Mouse (Mus musculus) liver, adult 2 months (tissue): ENCODE measurements around the gene Osgep. TPM values are rescaled to one million over a fixed set of nuclear protein-coding genes. Genes with fewer than 3 reads are reported as not detected.
"Not testable (repeated sequence)": the region's sequence is repeated elsewhere in the genome, so short reads cannot be mapped to it uniquely, and the experiment has no call there.

Experiments
- DNase-seq: peaks from one replicate; pipeline ENCODE4 v3.0.0-alpha.2; 2011; ENCODE audit warnings: low read depth, low spot score; ENCODE audit errors: extremely low read depth
- H3K27ac ChIP-seq: fragments of 200-500 bp; replicated peaks from 2 replicates; pipeline ENCODE4 v1.5.1; 2012; ENCODE audit warnings: low read depth, mild to moderate bottlenecking, control low read depth, inconsistent platforms, low read length; ENCODE audit not compliant: insufficient read depth
- H3K27me3 ChIP-seq: fragments of 200-500 bp; 2 replicates; pipeline ENCODE4 v1.6.1; 2012; ENCODE audit warnings: mild to moderate bottlenecking, moderate library complexity, low read length, inconsistent platforms; ENCODE audit not compliant: control insufficient read depth, insufficient read depth
- H3K36me3 ChIP-seq: fragments of 200-500 bp; 2 replicates; pipeline ENCODE4 v1.6.1; 2012; ENCODE audit warnings: low read length, inconsistent platforms; ENCODE audit not compliant: control insufficient read depth, insufficient read depth
- H3K4me1 ChIP-seq: fragments of 200-500 bp; 2 replicates; pipeline ENCODE4 v1.6.1; 2011; ENCODE audit warnings: low read length; ENCODE audit not compliant: control insufficient read depth, insufficient read depth
- H3K4me3 ChIP-seq: fragments of 200-500 bp; 2 replicates; pipeline ENCODE4 v1.5.1; 2011; ENCODE audit warnings: low read depth, mild to moderate bottlenecking, control low read depth, low read length, moderate library complexity; ENCODE audit not compliant: insufficient read depth
- H3K79me2 ChIP-seq: fragments of 200-500 bp; 2 replicates; pipeline ENCODE4 v1.6.1; 2012; ENCODE audit warnings: inconsistent platforms, mild to moderate bottlenecking, low read length, moderate library complexity; ENCODE audit not compliant: control insufficient read depth, insufficient read depth
- H3K9ac ChIP-seq: fragments of 200-500 bp; 2 replicates; pipeline ENCODE4 v1.6.1; 2012; ENCODE audit warnings: low read depth, mild to moderate bottlenecking, control low read depth, inconsistent platforms, low read length
- CTCF ChIP-seq: fragments of 200-500 bp; IDR thresholded peaks from 2 replicates; pipeline ENCODE4 v1.5.1; 2011; ENCODE audit warnings: low read depth, low read length, control low read depth
- POLR2A ChIP-seq: fragments of 200-500 bp; IDR thresholded peaks from 2 replicates; pipeline ENCODE4 v1.6.1; 2011; ENCODE audit warnings: low read length, control low read depth; ENCODE audit not compliant: insufficient read depth; ENCODE audit errors: extremely low read depth
- WGBS: fragments of 180-500 bp; shearing (Covaris S2); methylation state at CpG from one replicate; pipeline ENCODE4 v1.1.7; 2018; 5-methylcytosine and 5-hydroxymethylcytosine counted together
- polyA plus RNA-seq: library from polyadenylated mRNA; depleted of rRNA; stranded (reverse); fragments of >200 nt; gene quantifications from 2 replicates; pipeline ENCODE4 v1.2.3, GENCODE M21; 2012
- total RNA-seq: library from RNA; depleted of rRNA; stranded (reverse); fragments of >200 nt; gene quantifications from 2 replicates; pipeline ENCODE4 v1.2.3, GENCODE M21; 2014

Osgep gene
- total and polyA plus RNA-seq, 2 experiments, result 41.5 to 69.2 TPM

DNA sequence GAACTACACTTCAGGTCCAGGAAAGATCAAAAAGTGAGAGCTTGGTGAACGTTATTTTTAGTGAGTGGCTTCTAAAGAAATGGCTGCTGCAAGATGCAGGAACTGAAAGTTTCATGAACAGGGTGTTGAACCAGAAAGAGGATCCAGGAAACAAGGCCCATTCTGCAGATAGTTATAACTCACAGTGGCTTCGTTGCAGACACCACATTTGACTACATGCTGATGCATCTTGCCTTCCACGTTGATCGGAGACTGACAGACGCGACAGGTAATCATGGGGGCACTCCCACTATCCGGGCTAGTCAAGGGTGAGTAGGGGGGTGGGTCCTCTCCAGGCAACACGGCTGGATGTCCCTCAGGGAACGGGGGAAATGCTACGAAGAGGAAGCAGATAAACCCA is 5.3 kb upstream of the Osgep start:
- H3K9ac ChIP-seq, result peak overlapping the region; percentile 83
- DNase-seq, result peak; percentile 18
- peak overlapping the region; percentile 68 for H3K4me3 ChIP-seq
- no peaks in the 10 kb centered on the region; the same call in 1 of the 2 replicates for H3K79me2 ChIP-seq
- peaks cover 29% of the 10 kb centered on the region for H3K36me3 ChIP-seq
- peak overlapping the region; percentile 80 for H3K27ac ChIP-seq
- WGBS, result 7% methylated on average over 10 of the region's 10 CpGs
- no peaks in the 10 kb centered on the region for H3K27me3 ChIP-seq
- TF ChIP-seq CTCF (no peak), POLR2A (no peak)
- H3K4me1 ChIP-seq, result peaks cover 9% of the 10 kb centered on the region

DNA sequence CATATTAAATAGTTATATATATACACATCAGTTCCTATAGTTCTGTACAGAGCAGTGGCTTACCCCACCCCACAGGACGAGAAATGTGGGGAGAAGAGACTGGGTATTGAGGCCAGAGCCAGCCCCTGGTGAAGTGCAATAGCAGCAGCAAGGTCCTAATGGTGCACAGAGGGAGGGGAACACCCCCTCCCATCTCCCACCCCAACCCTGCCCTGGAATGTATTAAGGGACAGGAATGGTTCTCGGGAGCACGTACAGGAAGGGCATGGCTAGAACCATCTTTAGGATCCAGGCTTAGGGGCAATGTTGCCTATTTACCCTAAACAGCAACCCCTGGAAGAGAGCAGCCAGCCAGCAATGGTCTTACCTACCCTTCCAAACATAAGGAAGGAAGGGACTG is 2.7 kb upstream of the Osgep start:
- Histone ChIP-seq H3K36me3 (peaks cover 29% of the 10 kb centered on the region), H3K9ac (no peak overlapping the region), H3K4me1 (peaks cover 9% of the 10 kb centered on the region), H3K27me3 (no peaks in the 10 kb centered on the region), H3K4me3 (no peak overlapping the region), H3K27ac (no peak overlapping the region), H3K79me2 (no peaks in the 10 kb centered on the region; the same call in 1 of the 2 replicates)
- DNase-seq, result no peak
- 81% methylated on average over 3 of the region's 3 CpGs for WGBS
- no peak for TF ChIP-seq POLR2A
- TF ChIP-seq CTCF, result no peak

DNA sequence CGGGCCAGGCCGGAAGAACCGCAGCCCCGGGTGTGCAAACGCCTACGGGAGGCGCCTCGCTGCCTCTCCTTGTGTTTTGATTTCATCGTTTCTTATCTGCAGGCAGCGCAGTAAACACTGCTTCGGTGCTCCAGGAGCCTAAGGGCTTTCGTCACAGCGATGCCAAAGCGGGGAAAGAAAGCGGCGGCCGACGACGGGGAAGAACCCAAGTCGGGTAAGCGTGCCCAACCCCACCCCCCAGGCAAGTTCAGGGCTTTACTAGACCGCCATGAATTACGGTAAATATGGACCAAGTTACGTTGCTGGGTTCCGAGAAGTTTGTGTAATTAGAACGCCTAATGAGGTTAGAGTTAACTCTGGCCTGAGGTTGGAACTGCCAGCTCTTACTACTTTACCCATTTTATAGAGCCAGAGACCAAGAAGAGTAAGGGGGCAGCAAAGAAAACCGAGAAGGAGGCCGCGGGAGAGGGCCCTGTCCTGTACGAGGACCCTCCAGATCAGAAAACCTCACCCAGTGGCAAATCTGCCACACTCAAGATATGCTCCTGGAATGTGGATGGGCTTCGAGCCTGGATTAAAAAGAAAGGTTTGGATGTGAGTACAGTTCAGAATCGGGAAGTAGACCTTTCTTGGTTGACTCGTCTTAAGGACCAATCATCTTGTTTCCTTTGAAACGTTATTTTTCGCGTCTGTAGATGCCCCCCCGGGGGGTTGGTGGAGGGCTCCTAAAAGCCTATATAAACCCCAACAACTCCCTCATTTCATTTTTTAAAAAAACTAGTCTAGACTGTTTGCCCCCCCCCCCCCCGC is 623 bp upstream of the Osgep start:
- peaks cover 5% of the 10 kb centered on the region for H3K4me1 ChIP-seq
- peak; percentile 31 for DNase-seq
- 2% methylated on average over 38 of the region's 38 CpGs for WGBS

DNA sequence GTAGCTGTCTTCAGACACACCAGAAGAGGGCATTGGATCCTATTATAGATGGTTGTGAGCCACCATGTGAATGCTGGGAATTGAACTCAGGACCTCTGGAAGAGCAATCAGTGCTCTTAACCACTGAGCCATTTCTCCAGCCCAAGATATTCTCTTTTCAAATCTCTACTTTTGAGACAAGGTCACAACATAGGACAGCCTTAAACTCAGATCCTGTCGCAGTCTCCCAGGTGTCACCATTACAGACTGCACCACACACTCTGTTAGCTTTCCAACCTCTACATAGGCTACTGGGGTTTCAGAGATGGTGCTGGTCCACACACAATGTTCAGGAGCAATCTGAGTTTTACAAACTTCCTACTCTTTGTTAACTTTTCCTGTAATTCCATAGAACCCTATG is 1.3 kb downstream of the Osgep start:
- 49% methylated on average over 1 of the region's 1 CpGs for WGBS
- H3K4me1 ChIP-seq, H3K27me3 ChIP-seq, H3K4me3 ChIP-seq, DNase-seq, H3K79me2 ChIP-seq, H3K27ac ChIP-seq, H3K9ac ChIP-seq: not testable (repeated sequence)
- peaks cover 20% of the 10 kb centered on the region for H3K36me3 ChIP-seq

More for the DNA sequence above, 623 bp upstream of the Osgep start:
- Histone ChIP-seq H3K27ac (peak overlapping the region; percentile 32), H3K9ac (peak overlapping the region; percentile 71), H3K79me2 (no peaks in the 10 kb centered on the region; the same call in 1 of the 2 replicates), H3K36me3 (peaks cover 29% of the 10 kb centered on the region), H3K27me3 (no peaks in the 10 kb centered on the region), H3K4me3 (peak overlapping the region; percentile 64)
- TF ChIP-seq POLR2A, result no peak
- no peak for TF ChIP-seq CTCF

DNA sequence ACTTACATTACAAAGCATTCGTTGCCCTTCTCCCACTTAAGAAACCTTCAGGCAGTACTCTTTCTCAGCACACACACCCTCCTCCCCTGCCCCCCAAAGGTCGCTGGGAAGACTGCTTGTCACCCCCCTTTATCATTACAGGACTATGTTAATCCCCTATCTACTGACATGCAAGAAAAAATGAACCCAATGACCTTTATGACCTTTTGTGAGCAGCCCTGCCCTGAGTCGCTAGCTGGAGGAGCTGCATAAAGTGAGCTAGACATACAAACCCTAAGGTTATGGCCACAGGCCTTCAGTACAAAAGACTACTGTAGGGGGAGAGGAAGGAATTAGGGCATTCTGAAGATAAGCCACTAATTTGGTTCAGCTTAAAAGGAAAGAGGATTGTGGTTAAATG is 13.3 kb downstream of the Osgep start:
- no peaks in the 10 kb centered on the region for H3K27me3 ChIP-seq
- H3K4me3 ChIP-seq, result no peak overlapping the region
- TF ChIP-seq CTCF, result no peak
- no peak for TF ChIP-seq POLR2A

DNA sequence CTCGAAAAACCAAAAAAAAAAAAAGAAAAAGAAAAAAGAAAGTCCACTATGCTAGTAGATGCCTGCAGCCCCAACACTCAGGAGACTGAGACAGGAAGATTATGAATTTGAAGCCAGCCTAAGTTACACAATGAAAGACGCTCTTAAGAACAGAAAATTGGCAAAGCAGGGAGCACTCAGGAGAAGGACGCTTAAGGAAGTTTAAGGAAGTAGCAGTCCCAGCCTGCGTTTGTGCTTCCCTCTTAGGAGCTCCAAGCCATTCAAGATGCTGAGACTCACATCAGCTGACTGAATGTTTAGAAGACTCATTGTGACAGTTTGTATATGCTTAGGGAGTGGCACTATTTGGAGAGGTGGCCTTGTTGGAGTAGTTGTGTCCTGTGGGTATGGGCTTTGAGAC is 16.6 kb downstream of the Osgep start:
- Histone ChIP-seq H3K4me1 (no peaks in the 10 kb centered on the region), H3K79me2 (no peaks in the 10 kb centered on the region), H3K27me3 (no peaks in the 10 kb centered on the region), H3K9ac (no peak overlapping the region), H3K27ac (no peak overlapping the region), H3K4me3 (no peak overlapping the region), H3K36me3 (peaks cover 4% of the 10 kb centered on the region)
- TF ChIP-seq POLR2A, result no peak
- no peak for TF ChIP-seq CTCF
- WGBS, result 70% methylated on average over 4 of the region's 4 CpGs
- DNase-seq, result no peak

More for the DNA sequence above, 13.3 kb downstream of the Osgep start:
- no peak overlapping the region for H3K27ac ChIP-seq
- H3K36me3 ChIP-seq, result peaks cover 17% of the 10 kb centered on the region
- no peak for DNase-seq
- WGBS, result 82% methylated on average over 3 of the region's 3 CpGs
- H3K9ac ChIP-seq, result no peak overlapping the region
- no peaks in the 10 kb centered on the region for H3K4me1 ChIP-seq
- H3K79me2 ChIP-seq, result no peaks in the 10 kb centered on the region

DNA sequence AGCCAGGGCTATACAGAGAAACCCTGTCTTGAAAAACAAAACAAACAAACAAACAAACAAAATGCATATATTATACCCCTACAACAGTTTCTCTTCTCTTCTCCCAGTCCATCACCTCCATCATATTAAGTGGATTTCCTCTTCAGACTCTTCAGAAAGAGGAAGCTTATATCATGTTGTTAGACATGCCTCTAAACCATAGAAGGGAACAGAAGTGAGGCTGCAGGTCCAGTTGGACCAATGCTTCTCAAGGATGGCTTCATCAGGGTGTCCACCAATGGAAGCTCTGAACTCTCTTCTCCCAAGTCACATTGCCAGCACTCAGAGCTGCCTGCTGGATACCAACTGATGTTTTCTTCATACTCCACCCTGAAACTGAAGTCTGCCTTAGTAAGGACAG is 19.4 kb downstream of the Osgep start:
- not testable (repeated sequence) for H3K27ac ChIP-seq, H3K9ac ChIP-seq, H3K79me2 ChIP-seq, DNase-seq, H3K27me3 ChIP-seq, H3K36me3 ChIP-seq, H3K4me1 ChIP-seq, H3K4me3 ChIP-seq
